Mouse (Mus musculus) lung, adult 2 months (tissue): ENCODE results near the gene Spindoc. TPM values are rescaled to one million over a fixed set of nuclear protein-coding genes. Genes with fewer than 3 reads are reported as not detected.

ENCODE experiments used
- DNase-seq: peaks from one replicate; pipeline ENCODE4 v3.0.0; 2022
- H3K4me1 ChIP-seq: fragments of 200-500 bp; 2 replicates; pipeline ENCODE4 v1.6.1; 2011; ENCODE audit warnings: low read length; ENCODE audit not compliant: control insufficient read depth, insufficient read depth
- H3K4me3 ChIP-seq: fragments of 200-500 bp; replicated peaks from 2 replicates; pipeline ENCODE3; 2011; ENCODE audit warnings: low read depth, mild to moderate bottlenecking, control low read depth, low read length; ENCODE audit errors: extremely low read depth
- CTCF ChIP-seq: fragments of 200-500 bp; IDR thresholded peaks from 2 replicates; pipeline ENCODE4 v1.5.1; 2011; ENCODE audit warnings: mild to moderate bottlenecking, low read length, control low read depth; ENCODE audit not compliant: insufficient read depth
- POLR2A ChIP-seq: fragments of 200-500 bp; IDR thresholded peaks from 2 replicates; pipeline ENCODE4 v1.6.1; 2011; ENCODE audit warnings: low read depth, mild to moderate bottlenecking, control low read depth, low read length, borderline replicate concordance; ENCODE audit errors: extremely low read depth
- WGBS: fragments of 180-500 bp; shearing (Covaris S2); methylation state at CpG from one replicate; pipeline ENCODE4 v1.1.7; 2018; 5-methylcytosine and 5-hydroxymethylcytosine counted together
- polyA plus RNA-seq: library from polyadenylated mRNA; depleted of rRNA; stranded (reverse); fragments of >200 nt; gene quantifications from 2 replicates; pipeline ENCODE4 v1.2.3, GENCODE M21; 2012

Spindoc gene
- polyA plus RNA-seq, 1 experiment: 19.0 TPM

- WGBS: 2% methylated on average over 15 of the region's 15 CpGs
- Histone ChIP-seq H3K4me1 (peaks cover 28% of the 10 kb centered on the region), H3K4me3 (peak overlapping the region; percentile 85)
- no peak for TF ChIP-seq CTCF
- no peak for TF ChIP-seq POLR2A
- peak; percentile 44 for DNase-seq
Observed at GRCm38 (mm10) chr19:7340371-7340779, 42.4 kb downstream of the Spindoc start.

GRCm38 (mm10) chr19:7339867-7340266 is 42.9 kb downstream of the Spindoc start:
- TF ChIP-seq CTCF (no peak), POLR2A (no peak)
- H3K4me1 ChIP-seq: peaks cover 28% of the 10 kb centered on the region
- H3K4me3 ChIP-seq: peak overlapping the region; percentile 85
- WGBS: 18% methylated on average over 4 of the region's 4 CpGs
- peak; percentile 19 for DNase-seq

GRCm38 (mm10) chr19:7339026-7339425 is 43.8 kb downstream of the Spindoc start:
- WGBS: 21% methylated on average over 5 of the region's 5 CpGs

GRCm38 (mm10) chr19:7337781-7338342 is 44.9 kb downstream of the Spindoc start:
- no peak for DNase-seq
- H3K4me1 ChIP-seq: peaks cover 31% of the 10 kb centered on the region
- no peak overlapping the region for H3K4me3 ChIP-seq
- TF ChIP-seq POLR2A (no peak), CTCF (no peak)
- 58% methylated on average over 2 of the region's 2 CpGs for WGBS

More at GRCm38 (mm10) chr19:7339026-7339425, 43.8 kb downstream of the Spindoc start:
- Histone ChIP-seq H3K4me1 (peaks cover 31% of the 10 kb centered on the region), H3K4me3 (no peak overlapping the region)
- DNase-seq: peak; percentile 42
- TF ChIP-seq CTCF (no peak), POLR2A (no peak)

- peaks cover 28% of the 10 kb centered on the region for H3K4me1 ChIP-seq
- 54% methylated on average over 4 of the region's 4 CpGs for WGBS
Observed at GRCm38 (mm10) chr19:7335656-7336055, 47.1 kb downstream of the Spindoc start.

GRCm38 (mm10) chr19:7334049-7334448 is 48.7 kb downstream of the Spindoc start:
- DNase-seq: peak; percentile 39
- peaks cover 18% of the 10 kb centered on the region for H3K4me1 ChIP-seq
- no peak overlapping the region for H3K4me3 ChIP-seq
- TF ChIP-seq POLR2A (no peak), CTCF (no peak)
- WGBS: 48% methylated on average over 2 of the region's 2 CpGs

More at GRCm38 (mm10) chr19:7335656-7336055, 47.1 kb downstream of the Spindoc start:
- TF ChIP-seq POLR2A (no peak), CTCF (no peak)
- DNase-seq: no peak
- no peak overlapping the region for H3K4me3 ChIP-seq

GRCm38 (mm10) chr19:7321391-7321790 is 61.4 kb downstream of the Spindoc start:
- no peak for TF ChIP-seq CTCF
- TF ChIP-seq POLR2A: no peak
- H3K4me1 ChIP-seq: peaks cover 2% of the 10 kb centered on the region
- WGBS: 78% methylated on average over 3 of the region's 3 CpGs
- no peak overlapping the region for H3K4me3 ChIP-seq
- DNase-seq: no peak

GRCm38 (mm10) chr19:7320181-7320580 is 62.6 kb downstream of the Spindoc start:
- TF ChIP-seq CTCF: no peak
- TF ChIP-seq POLR2A: no peak
- peaks cover 3% of the 10 kb centered on the region for H3K4me1 ChIP-seq
- no peak overlapping the region for H3K4me3 ChIP-seq
- DNase-seq: no peak
- 31% methylated on average over 2 of the region's 2 CpGs for WGBS

- DNase-seq: no peak
- TF ChIP-seq CTCF: no peak
- TF ChIP-seq POLR2A: no peak
- WGBS: 71% methylated on average over 4 of the region's 4 CpGs
- Histone ChIP-seq H3K4me1 (peaks cover 4% of the 10 kb centered on the region), H3K4me3 (no peak overlapping the region)
Observed at GRCm38 (mm10) chr19:7317716-7318115, 65.1 kb downstream of the Spindoc start.

GRCm38 (mm10) chr19:7316822-7317221 is 66.0 kb downstream of the Spindoc start:
- peaks cover 4% of the 10 kb centered on the region for H3K4me1 ChIP-seq
- TF ChIP-seq CTCF: no peak
- TF ChIP-seq POLR2A: no peak
- no peak overlapping the region for H3K4me3 ChIP-seq
- 64% methylated on average over 4 of the region's 4 CpGs for WGBS
- DNase-seq: no peak
